Mouse (Mus musculus) lung, embryonic 16.5 days (tissue): Measurements from ENCODE around the gene Rars. TPM values are rescaled to one million over a fixed set of nuclear protein-coding genes. Genes with fewer than 3 reads are reported as not detected.

ENCODE experiments used
- ATAC-seq: fragments of 200-750 bp; cut with Nextera tagmentation; 2 replicates; pipeline ENCODE4 v1.8.0; 2017; ENCODE audit warnings: low read depth, mild to moderate bottlenecking, moderate library complexity
- H3K27ac ChIP-seq: fragments of 300-500 bp; sonication (generic); 2 replicates; pipeline ENCODE4 v1.5.1; 2014; ENCODE audit warnings: mild to moderate bottlenecking, control low read depth, low read length
- H3K27me3 ChIP-seq: fragments of 300-500 bp; sonication (generic); 2 replicates; pipeline ENCODE4 v1.6.1; 2014; ENCODE audit warnings: low read depth, low read length, mixed read lengths; ENCODE audit not compliant: control insufficient read depth, insufficient read depth
- H3K36me3 ChIP-seq: fragments of 300-500 bp; sonication (generic); 2 replicates; pipeline ENCODE4 v1.6.1; 2014; ENCODE audit warnings: low read length; ENCODE audit not compliant: control insufficient read depth, insufficient read depth
- H3K4me1 ChIP-seq: fragments of 300-500 bp; sonication (generic); replicated peaks from 2 replicates; pipeline ENCODE4 v1.6.1; 2014; ENCODE audit warnings: low read length, mixed read lengths; ENCODE audit not compliant: control insufficient read depth, insufficient read depth
- H3K4me2 ChIP-seq: fragments of 300-500 bp; sonication (generic); 2 replicates; pipeline ENCODE4 v1.6.1; 2014; ENCODE audit warnings: low read depth, low read length, control low read depth
- H3K4me3 ChIP-seq: fragments of 300-500 bp; sonication (generic); 2 replicates; pipeline ENCODE4 v1.5.1; 2014; ENCODE audit warnings: mild to moderate bottlenecking, low read length, control low read depth
- H3K9ac ChIP-seq: fragments of 300-500 bp; sonication (generic); 2 replicates; pipeline ENCODE4 v1.6.1; 2014; ENCODE audit warnings: low read length, control low read depth
- H3K9me3 ChIP-seq: fragments of 300-500 bp; sonication (generic); 2 replicates; pipeline ENCODE4 v1.6.1; 2016; ENCODE audit warnings: low read length; ENCODE audit not compliant: control insufficient read depth
- WGBS: fragments of 180-500 bp; shearing (Covaris S2); extraction: QIAGEN DNeasy Blood & Tissue Kit; methylation state at CpG from one replicate; pipeline ENCODE4 v1.1.7; 2014; 5-methylcytosine and 5-hydroxymethylcytosine counted together
- polyA plus RNA-seq: library from polyadenylated mRNA; unstranded; fragments of >200 nt; fragmentation: Nextera tagmentation; extraction: Ambion mirVana; gene quantifications from 2 replicates; pipeline ENCODE4 v1.2.1, GENCODE M21; 2015

The Rars gene
- polyA plus RNA-seq = 70.9 and 74.9 TPM in 2 replicates

DNA sequence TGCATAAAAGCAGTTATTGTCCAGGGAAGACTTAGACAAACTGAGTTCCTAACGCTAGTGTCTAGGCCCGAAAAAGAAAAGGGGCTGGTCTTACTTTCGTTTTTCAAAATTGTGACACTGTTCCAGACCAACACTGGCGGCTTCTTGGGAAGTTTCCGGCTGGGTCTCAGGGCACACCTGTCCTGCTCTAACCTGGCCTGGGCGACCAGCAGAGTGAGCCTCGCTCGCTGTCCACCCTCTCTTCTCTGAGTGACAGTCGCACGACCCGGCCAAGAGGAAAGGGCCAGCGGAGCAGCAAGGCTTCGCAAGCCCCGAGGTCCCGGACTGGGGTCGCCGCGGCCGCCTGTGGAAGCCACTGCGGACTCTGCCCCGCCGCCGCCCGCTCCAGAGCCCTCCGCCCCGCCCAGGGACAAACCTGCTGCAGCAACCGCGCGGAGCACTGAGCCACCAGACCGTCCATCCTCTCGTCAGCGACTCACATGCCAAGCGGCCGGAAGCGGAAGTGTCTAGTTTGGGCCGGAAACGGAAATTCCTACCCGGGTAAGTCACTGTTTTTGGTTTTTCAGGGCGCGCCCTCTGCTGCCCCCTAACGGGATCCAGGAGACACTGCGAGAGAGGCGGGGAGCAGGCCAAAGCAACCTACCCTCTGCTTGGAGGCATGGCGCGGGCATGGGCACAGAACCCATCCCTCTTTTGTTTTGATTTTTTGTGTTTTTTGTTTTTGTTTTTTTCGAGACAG lies at the start of gene Rars:
Rars (minus strand) TSS at position 485 of the 739 bp plus-strand sequence.
- Histone ChIP-seq H3K4me2 (peak within 1 kb of the TSS; percentile 73), H3K27ac (no peak within 1 kb of the TSS)
- ATAC-seq = peak; percentile 88

DNA sequence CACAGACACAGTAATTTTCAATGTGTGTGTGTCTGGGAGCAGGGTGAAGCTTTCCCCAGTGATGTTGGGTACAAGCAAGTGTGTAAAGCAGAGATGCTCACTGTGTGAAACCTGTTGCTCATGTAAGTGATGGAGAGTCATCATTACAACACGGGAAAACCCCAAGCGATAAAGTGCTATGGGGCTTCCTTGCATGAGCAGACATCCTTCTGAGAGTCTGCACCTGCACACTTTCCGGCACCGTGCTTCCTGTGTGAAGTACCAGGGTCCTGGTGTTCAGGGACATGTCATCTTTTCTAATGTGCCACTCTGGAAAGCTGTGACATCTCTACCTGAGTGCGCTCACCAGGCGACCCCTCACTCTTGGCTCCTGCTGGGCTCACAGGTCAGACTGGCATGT lies 48.5 kb upstream of the Rars start:
- no peaks in the 10 kb centered on the region for H3K9me3 ChIP-seq
- ATAC-seq = no peak
- H3K4me1 ChIP-seq = no peaks in the 10 kb centered on the region
- H3K36me3 ChIP-seq = peaks cover 5% of the 10 kb centered on the region; the same call in 1 of the 2 replicates
- H3K9ac ChIP-seq = no peak overlapping the region
- H3K4me3 ChIP-seq = no peak overlapping the region
- H3K27ac ChIP-seq = no peak overlapping the region
- no peaks in the 10 kb centered on the region for H3K27me3 ChIP-seq
- 90% methylated on average over 6 of the region's 6 CpGs for WGBS
- no peak overlapping the region for H3K4me2 ChIP-seq

More for the DNA sequence above, at the start of gene Rars:
- WGBS = 1% methylated on average over 46 of the region's 46 CpGs
- Histone ChIP-seq H3K9me3 (no peaks in the 10 kb centered on the region), H3K27me3 (no peaks in the 10 kb centered on the region), H3K4me1 (peaks cover 11% of the 10 kb centered on the region), H3K36me3 (peaks cover 8% of the 10 kb centered on the region; the same call in 1 of the 2 replicates), H3K4me3 (peak within 1 kb of the TSS; percentile 99), H3K9ac (peak within 1 kb of the TSS; percentile 94)

DNA sequence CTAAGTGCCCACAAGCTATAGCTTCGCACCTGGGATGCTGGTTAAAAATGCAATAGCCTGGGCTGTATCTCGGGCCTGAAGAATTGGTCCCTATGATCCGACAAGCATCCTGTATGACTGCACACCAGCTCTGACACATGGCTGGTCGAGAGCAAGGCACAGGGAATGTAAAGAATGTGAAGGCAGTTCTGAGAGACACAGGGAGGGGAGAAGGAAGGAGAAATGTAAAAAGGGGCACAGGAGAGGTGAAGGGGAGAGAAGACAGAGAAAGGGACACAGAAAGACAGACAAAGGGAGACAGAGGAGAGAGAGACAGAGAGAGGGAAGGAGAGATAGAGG lies 44.2 kb upstream of the Rars start:
- no peaks in the 10 kb centered on the region for H3K9me3 ChIP-seq
- peaks cover 5% of the 10 kb centered on the region; the same call in 1 of the 2 replicates for H3K36me3 ChIP-seq
- 43% methylated on average over 4 of the region's 4 CpGs for WGBS
- no peak overlapping the region for H3K9ac ChIP-seq
- no peaks in the 10 kb centered on the region for H3K4me1 ChIP-seq
- no peak for ATAC-seq
- H3K4me2 ChIP-seq = no peak overlapping the region
- no peak overlapping the region for H3K4me3 ChIP-seq
- no peaks in the 10 kb centered on the region for H3K27me3 ChIP-seq
- H3K27ac ChIP-seq = no peak overlapping the region

DNA sequence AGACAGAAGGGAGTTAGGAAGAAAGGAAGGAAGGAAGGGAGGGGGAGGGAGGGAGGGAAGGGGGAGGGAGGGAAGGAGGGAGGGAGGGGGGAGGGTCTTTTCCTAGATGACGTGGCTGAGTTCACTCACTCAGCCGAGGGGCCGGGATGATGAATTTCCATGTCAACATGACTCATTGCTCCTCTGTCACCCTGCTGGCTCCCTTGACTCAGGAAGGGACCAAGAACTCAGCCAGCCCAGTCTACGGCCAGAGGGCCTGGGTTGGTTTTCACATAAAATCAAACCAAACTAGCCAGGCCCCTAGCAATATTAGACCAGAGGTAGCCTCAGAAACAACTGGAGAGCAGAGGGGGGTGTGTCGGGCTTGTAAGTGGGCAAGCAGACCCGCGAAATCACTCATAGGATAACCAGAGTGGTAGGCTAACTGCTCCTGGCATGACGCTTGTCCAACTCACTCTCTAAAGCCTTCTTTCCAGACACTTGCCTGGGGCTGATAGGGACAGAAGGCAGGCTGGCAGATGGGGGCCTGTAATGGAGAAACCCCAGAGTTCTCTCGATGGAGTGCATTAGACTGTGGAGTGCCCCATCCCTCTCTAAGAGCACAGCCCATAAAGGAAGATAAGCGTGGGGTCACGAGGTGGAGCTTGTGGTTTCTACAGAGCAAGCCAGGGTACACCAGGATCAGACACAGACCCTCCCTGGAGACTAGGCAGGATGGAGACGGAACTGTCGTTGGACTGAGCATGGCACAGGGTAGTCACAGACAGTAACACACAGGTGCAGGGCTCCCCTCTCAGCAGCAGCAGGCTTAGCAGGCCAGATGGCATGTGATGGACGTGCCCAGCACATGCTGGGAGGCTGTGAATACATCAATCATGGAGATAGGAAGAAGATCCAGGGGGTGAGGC lies 43.6 kb upstream of the Rars start:
- H3K9me3 ChIP-seq = no peaks in the 10 kb centered on the region
- peaks cover 3% of the 10 kb centered on the region; the same call in 1 of the 2 replicates for H3K36me3 ChIP-seq
- no peak overlapping the region for H3K27ac ChIP-seq
- no peak overlapping the region for H3K4me2 ChIP-seq
- H3K4me1 ChIP-seq = no peaks in the 10 kb centered on the region
- H3K4me3 ChIP-seq = no peak overlapping the region
- H3K9ac ChIP-seq = no peak overlapping the region
- H3K27me3 ChIP-seq = no peaks in the 10 kb centered on the region
- ATAC-seq = no peak
- WGBS = 43% methylated on average over 14 of the region's 14 CpGs

DNA sequence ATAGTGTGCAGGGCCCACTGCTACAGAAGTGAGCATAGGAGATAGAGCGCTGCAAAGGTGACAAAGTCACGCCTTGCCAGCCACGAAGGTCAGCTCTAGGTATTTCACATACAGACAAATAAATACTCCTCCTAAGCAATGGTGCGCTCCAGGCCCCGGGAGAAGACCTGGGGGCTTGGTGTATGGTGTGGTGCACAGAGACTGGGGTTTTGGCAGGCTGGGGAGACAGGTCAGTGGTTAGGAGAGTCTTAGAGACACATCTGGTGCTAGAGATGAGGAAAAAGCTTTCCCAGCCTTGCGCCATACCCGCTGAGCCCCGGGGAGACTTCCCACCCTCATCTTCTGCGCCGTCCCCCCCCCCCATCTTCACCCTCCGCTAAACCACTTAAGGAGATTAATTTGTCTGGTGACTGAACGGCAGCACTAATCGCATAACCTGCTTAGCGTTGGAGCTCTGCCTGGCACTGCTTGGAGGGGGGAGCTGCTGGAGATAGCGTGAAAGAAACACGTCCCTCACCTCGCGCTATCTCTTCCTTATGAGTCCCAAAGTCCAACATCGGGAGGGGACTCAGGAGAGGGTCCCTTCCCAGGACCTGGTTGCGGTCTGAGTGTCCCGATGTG lies 39.4 kb upstream of the Rars start:
- Histone ChIP-seq H3K4me2 (no peak overlapping the region), H3K36me3 (0 out of 2 replicates have a peak, but pooled peaks cover 2% of the 10 kb centered on the region), H3K9ac (no peak overlapping the region), H3K4me3 (no peak overlapping the region), H3K9me3 (no peaks in the 10 kb centered on the region), H3K4me1 (no peaks in the 10 kb centered on the region), H3K27me3 (no peaks in the 10 kb centered on the region), H3K27ac (no peak overlapping the region)
- no peak for ATAC-seq
- 34% methylated on average over 21 of the region's 21 CpGs for WGBS

DNA sequence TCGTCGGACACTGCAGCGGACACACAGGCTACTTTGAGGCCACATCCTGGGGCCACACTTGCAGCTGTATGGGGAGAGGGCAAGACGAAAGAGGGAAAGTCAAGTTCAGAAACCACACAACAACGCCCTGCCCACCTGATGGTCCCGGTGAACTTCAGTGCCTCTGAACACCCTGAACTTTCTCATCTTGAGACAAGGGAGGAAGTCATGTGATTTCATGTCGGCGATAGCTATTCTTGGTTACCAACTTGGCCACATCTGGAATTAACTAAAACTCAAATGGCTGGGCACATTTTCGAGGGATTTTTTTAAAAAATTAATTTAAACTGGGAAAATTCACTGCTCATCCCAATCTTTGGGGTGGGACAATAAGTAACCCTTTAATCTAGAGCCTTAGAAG lies 36.7 kb upstream of the Rars start:
- H3K4me3 ChIP-seq = no peak overlapping the region
- H3K9ac ChIP-seq = no peak overlapping the region
- no peak overlapping the region for H3K27ac ChIP-seq
- ATAC-seq = no peak
- 0 out of 2 replicates have a peak, but pooled peaks cover 2% of the 10 kb centered on the region for H3K36me3 ChIP-seq
- WGBS = 81% methylated on average over 9 of the region's 9 CpGs
- no peaks in the 10 kb centered on the region for H3K27me3 ChIP-seq
- no peaks in the 10 kb centered on the region for H3K4me1 ChIP-seq
- H3K4me2 ChIP-seq = no peak overlapping the region
- no peaks in the 10 kb centered on the region for H3K9me3 ChIP-seq

DNA sequence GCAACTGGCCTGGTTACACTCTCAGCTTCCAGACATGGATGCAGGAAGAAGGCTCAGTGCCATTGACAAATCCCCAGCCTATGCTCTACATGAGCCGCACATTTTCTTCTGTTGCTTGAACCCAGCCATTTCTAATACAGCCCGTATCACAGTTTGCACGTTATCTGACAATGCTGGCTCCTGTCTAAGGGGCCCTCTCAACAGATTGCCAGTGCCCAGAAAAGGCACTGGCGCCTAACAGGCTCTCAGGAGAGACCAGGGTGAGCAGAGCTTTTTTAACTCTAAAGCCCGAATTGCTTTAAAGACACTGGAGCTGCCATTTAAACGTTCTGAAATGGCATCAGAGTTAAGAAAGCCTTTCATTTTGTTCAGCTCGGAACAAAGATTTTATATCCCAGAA lies 31.8 kb upstream of the Rars start:
- Histone ChIP-seq H3K27ac (no peak overlapping the region), H3K9me3 (no peaks in the 10 kb centered on the region), H3K4me2 (no peak overlapping the region), H3K9ac (no peak overlapping the region), H3K36me3 (0 out of 2 replicates have a peak, but pooled peaks cover 2% of the 10 kb centered on the region), H3K27me3 (no peaks in the 10 kb centered on the region), H3K4me3 (no peak overlapping the region), H3K4me1 (peaks cover 7% of the 10 kb centered on the region; the same call in 1 of the 2 replicates)
- WGBS = 68% methylated on average over 7 of the region's 7 CpGs
- ATAC-seq = no peak

DNA sequence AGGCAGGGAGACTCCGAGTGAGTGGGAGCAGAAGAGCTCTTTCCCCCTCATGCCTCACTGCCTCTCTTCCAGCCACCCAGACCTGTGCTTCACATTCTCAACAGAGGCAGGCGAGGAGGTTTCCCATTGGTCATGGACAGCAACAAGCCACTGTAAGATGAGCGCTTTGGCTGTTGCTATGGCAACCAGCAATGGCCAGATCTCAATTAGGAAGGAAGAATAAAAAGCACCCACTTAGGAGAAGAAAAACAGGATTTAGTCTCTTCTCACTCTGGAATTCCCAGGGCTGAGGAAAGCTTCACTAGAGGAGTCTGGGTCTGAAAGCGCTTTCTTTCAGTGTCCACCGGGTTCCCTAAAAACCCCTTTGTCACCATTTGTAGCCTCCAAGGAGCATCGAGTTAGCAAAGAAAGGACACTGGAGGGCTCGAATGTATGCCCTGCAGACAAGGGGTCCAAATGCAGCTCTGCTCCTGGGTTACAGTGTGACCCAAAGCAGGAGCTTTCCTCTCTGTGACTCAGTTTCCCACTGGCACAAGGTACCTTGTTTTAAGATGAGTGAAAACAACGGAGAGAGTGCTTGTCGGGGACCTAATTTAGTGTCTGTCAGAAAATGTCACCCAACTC lies 30.8 kb upstream of the Rars start:
- no peak overlapping the region for H3K27ac ChIP-seq
- H3K9ac ChIP-seq = no peak overlapping the region
- ATAC-seq = peak; percentile 74
- no peak overlapping the region for H3K4me2 ChIP-seq
- H3K4me1 ChIP-seq = peaks cover 7% of the 10 kb centered on the region; the same call in 1 of the 2 replicates
- H3K27me3 ChIP-seq = no peaks in the 10 kb centered on the region
- WGBS = 24% methylated on average over 9 of the region's 9 CpGs
- H3K36me3 ChIP-seq = 0 out of 2 replicates have a peak, but pooled peaks cover 2% of the 10 kb centered on the region
- H3K9me3 ChIP-seq = no peaks in the 10 kb centered on the region
- no peak overlapping the region for H3K4me3 ChIP-seq
